Mouse (Mus musculus): ENCODE measurements at regions not wholly inside any gene's neighbourhood (a gene's known extent, or its start where the extent isn't known, plus 50 kb on each side); places are given as distances from the start of the nearest gene placed in this dataset.
A peak's percentile ranks its signal among the peaks of the same experiment; 100 is the strongest.

DNA sequence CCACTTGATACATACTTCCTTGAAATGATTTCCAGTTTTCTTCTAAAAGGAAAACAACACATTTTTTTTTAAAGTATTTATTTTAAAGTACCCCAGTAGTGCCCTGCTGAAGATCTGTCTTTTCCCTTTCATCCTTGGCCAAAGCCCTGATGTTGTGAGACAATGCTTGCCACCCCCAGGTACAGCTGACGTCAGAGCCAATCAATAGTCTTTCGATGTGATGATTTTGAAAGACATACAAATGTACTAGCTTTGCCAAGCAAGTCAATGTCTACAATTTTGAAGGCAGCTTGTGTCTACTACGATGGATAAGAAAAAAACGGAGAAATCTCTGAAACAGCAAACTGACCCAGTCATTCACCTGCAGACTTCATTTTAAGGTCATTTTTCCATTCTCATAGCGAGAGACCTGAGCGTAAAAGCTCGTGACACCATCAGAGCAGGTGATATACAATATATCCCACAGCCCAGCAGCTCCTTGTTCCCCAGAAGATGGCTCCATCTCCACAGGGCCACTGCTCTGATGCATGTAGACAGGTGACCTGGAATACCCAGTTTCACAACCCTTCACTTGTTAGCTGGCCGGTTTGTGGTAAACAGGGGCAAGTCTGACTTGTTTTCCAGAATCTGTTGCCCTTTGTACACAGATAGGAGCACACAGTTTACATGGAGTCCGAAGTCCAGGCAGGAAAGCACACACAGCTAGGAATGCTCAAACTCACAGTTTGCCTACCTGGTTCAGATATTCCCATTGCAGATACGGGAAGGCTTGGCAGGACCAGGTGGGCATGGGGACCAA is 129.0 kb downstream of the Irs2 start:
- 89% methylated on average over 10 of the region's 10 CpGs for WGBS

DNA sequence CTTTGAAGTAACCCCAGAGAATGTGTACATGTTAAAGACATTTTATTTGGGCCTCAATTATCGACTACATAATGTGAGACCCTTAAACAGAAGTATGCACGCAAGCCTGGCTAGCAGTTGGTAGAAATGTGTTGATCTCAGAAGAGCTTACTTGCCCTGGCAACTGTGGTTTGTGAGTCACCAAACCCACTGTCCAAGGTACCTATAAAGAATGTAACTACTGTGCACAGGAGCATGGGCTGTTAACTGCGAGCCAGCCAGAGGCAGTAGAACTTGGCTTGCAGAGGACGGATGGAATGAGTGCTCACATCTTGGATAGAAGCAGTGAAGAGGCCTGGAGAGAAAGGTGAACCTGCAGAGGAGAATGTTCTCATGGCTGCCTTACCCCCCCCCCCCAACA is 129.9 kb downstream of the Irs2 start:
- Histone ChIP-seq H3K4me1 (no peaks in the 10 kb centered on the region), H3K36me3 (no peaks in the 10 kb centered on the region), H3K27ac (no peak overlapping the region), H3K27me3 (ENCODE audit: low read depth, poor library complexity, severe bottlenecking) (peaks cover 30% of the 10 kb centered on the region; the same call in 1 of the 2 replicates), H3K9me3 (replicated peaks) (no peaks in the 10 kb centered on the region), H3K4me3 (no peak overlapping the region)
- no peak for DNase-seq (ENCODE audit: low spot score)
- WGBS: 89% methylated on average over 4 of the region's 4 CpGs

More for the DNA sequence above, 129.0 kb downstream of the Irs2 start:
- no peaks in the 10 kb centered on the region for H3K4me1 ChIP-seq
- no peaks in the 10 kb centered on the region for H3K36me3 ChIP-seq
- peaks cover 30% of the 10 kb centered on the region; the same call in 1 of the 2 replicates for H3K27me3 ChIP-seq (ENCODE audit: low read depth, poor library complexity, severe bottlenecking)
- no peak for DNase-seq (ENCODE audit: low spot score)
- H3K9me3 ChIP-seq (replicated peaks): no peaks in the 10 kb centered on the region
- H3K27ac ChIP-seq: no peak overlapping the region
- H3K4me3 ChIP-seq: no peak overlapping the region

GRCm38 (mm10) chr8:10875170-10875569 is 133.1 kb downstream of the Irs2 start:
- Histone ChIP-seq H3K4me3 (no peak overlapping the region), H3K9me3 (replicated peaks) (no peaks in the 10 kb centered on the region), H3K27ac (no peak overlapping the region), H3K36me3 (no peaks in the 10 kb centered on the region), H3K4me1 (no peaks in the 10 kb centered on the region), H3K27me3 (ENCODE audit: low read depth, poor library complexity, severe bottlenecking) (peaks cover 29% of the 10 kb centered on the region; the same call in 1 of the 2 replicates)
- WGBS: 73% methylated on average over 6 of the region's 6 CpGs
- no peak for DNase-seq (ENCODE audit: low spot score)

GRCm38 (mm10) chr8:10871451-10871850 is 136.8 kb downstream of the Irs2 start:
- Histone ChIP-seq H3K9me3 (replicated peaks) (no peaks in the 10 kb centered on the region), H3K4me1 (peaks cover 13% of the 10 kb centered on the region), H3K27ac (no peak overlapping the region), H3K4me3 (no peak overlapping the region), H3K36me3 (no peaks in the 10 kb centered on the region), H3K27me3 (ENCODE audit: low read depth, poor library complexity, severe bottlenecking) (peaks cover 9% of the 10 kb centered on the region; the same call in 1 of the 2 replicates)
- DNase-seq (ENCODE audit: low spot score): no peak
- 77% methylated on average over 7 of the region's 7 CpGs for WGBS

DNA sequence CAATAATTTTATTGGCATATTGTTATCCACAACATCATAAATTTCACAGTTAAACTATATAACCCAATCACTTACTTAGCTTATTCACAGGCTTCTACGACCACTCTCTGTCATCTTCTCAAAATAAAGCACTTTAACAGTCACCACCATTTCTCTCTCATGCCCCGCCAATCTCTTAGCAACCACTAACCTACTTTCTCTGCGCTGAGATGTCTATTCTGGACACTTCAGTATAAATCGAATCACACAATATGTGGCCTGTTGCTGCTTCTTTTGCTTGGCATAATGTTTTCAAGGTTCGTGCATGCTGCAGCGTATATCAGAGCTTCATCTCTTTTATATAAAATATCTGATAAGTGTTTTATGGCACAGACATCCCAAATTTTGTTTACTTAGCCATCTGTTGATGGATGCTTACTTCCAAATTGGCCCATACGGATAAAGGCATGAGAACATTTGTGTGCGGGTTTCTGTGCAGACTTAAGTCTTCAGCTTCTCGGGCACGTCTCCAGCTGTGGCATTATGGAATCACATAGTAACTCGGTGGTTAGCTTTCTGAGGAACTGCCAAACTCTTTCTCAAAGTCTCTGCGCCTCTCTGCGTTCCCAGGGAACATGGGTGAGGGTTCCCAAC is 137.7 kb downstream of the Irs2 start:
- Histone ChIP-seq H3K9me3 (replicated peaks) (no peaks in the 10 kb centered on the region), H3K36me3 (no peaks in the 10 kb centered on the region), H3K4me3 (no peak overlapping the region), H3K4me1 (peaks cover 19% of the 10 kb centered on the region), H3K27ac (no peak overlapping the region), H3K27me3 (ENCODE audit: low read depth, poor library complexity, severe bottlenecking) (0 out of 2 replicates have a peak, but pooled peaks cover 9% of the 10 kb centered on the region)
- WGBS: 90% methylated on average over 13 of the region's 13 CpGs
- DNase-seq (ENCODE audit: low spot score): no peak

DNA sequence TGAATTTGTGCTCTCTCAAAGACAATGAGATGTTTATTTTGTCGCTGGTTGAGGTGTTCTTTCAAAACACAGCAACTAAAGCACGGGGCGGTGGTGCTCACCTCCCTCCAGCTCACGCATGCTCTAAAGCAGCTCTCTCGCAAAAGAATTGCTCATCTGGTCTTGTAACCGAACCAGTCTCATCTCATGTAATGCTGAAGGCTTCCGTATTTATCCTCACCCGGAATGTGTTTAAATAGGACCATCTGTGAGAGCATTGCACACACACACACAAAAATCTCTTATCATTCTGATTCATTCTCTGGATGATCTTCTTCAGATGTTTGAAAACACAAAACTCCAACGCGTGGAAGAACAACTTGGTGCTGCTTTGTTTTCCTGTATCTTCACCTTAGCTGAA is 138.4 kb downstream of the Irs2 start:
- WGBS: 87% methylated on average over 10 of the region's 10 CpGs
- no peak for DNase-seq (ENCODE audit: low spot score)
- H3K27ac ChIP-seq: no peak overlapping the region
- no peaks in the 10 kb centered on the region for H3K36me3 ChIP-seq
- no peaks in the 10 kb centered on the region for H3K9me3 ChIP-seq (replicated peaks)
- H3K4me3 ChIP-seq: no peak overlapping the region
- H3K4me1 ChIP-seq: peaks cover 19% of the 10 kb centered on the region
- 0 out of 2 replicates have a peak, but pooled peaks cover 6% of the 10 kb centered on the region for H3K27me3 ChIP-seq (ENCODE audit: low read depth, poor library complexity, severe bottlenecking)

DNA sequence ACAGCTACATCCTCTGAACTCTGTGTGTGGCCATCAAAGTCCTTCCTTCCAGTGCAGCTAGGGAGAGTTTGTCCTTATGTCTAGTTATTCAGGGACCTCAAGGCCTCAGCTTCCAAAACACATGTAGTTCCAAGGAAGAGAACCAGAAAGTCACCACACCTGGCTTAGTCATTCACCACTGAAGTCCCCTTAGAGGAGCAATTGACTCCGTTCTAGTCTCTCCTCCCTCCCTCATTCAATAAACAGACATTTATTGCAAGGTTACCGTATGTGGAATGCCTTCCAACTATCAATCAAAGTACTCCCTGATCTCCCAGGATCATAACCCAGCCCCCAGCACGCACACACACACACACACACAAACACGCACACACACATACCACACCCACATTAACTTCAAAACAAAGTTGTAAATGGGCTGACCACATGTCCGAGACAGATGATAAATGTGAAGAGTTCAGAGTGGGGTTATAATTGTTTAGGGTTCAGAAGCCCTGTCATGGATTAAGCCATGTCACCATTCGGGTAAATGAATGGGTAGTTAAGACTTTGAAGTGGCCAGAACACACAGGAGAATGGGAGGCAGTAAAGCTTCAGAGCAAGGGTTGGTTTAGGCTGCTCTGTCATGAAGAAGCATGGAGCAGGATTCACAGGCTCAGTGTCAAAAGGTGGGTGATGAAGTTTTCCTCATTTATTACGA is 141.4 kb downstream of the Irs2 start:
- peaks cover 22% of the 10 kb centered on the region for H3K27me3 ChIP-seq (ENCODE audit: low read depth, poor library complexity, severe bottlenecking)
- no peak for DNase-seq (ENCODE audit: low spot score)
- H3K27ac ChIP-seq: no peak overlapping the region
- 8% methylated on average over 7 of the region's 7 CpGs for WGBS
- H3K9me3 ChIP-seq (replicated peaks): no peaks in the 10 kb centered on the region
- H3K36me3 ChIP-seq: no peaks in the 10 kb centered on the region
- H3K4me3 ChIP-seq: no peak overlapping the region
- peaks cover 22% of the 10 kb centered on the region for H3K4me1 ChIP-seq

- peaks cover 26% of the 10 kb centered on the region for H3K27me3 ChIP-seq (ENCODE audit: low read depth, poor library complexity, severe bottlenecking)
- WGBS: 59% methylated on average over 11 of the region's 11 CpGs
- no peaks in the 10 kb centered on the region for H3K36me3 ChIP-seq
- H3K27ac ChIP-seq: 0 out of 2 replicates have a peak overlapping the region, but pooled peaks have one; percentile 10
- no peaks in the 10 kb centered on the region for H3K9me3 ChIP-seq (replicated peaks)
- H3K4me3 ChIP-seq: no peak overlapping the region
- no peak for DNase-seq (ENCODE audit: low spot score)
- peaks cover 22% of the 10 kb centered on the region for H3K4me1 ChIP-seq
Observed at GRCm38 (mm10) chr8:10865941-10866513, 142.2 kb downstream of the Irs2 start.

DNA sequence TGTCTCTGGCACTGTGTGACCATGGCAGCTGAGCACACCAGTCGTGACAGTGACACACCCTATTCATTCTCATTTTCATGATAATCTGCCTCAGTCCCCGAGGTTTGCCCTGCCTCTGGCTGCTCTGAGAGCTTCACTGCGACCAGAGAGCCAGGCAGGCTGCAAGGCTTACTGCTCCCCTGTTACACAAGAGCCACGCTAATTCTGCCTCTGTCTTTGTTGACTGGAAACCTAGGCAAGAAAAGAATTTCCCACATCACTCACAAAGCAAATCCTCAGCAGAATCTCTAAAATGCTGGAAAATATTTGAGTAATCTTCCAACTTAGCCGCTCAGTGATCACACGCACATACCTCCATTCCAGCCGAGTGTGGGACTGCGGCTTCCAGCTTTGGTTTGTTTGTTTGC is 142.8 kb downstream of the Irs2 start:
- Histone ChIP-seq H3K27ac (0 out of 2 replicates have a peak overlapping the region, but pooled peaks have one; percentile 10), H3K9me3 (replicated peaks) (no peaks in the 10 kb centered on the region)
- DNase-seq (ENCODE audit: low spot score): no peak

GRCm38 (mm10) chr8:10862442-10862841 is 145.8 kb downstream of the Irs2 start:
- peaks cover 16% of the 10 kb centered on the region for H3K4me1 ChIP-seq
- DNase-seq (ENCODE audit: low spot score): no peak
- H3K27ac ChIP-seq: no peak overlapping the region
- peaks cover 36% of the 10 kb centered on the region for H3K27me3 ChIP-seq (ENCODE audit: low read depth, poor library complexity, severe bottlenecking)
- 71% methylated on average over 13 of the region's 13 CpGs for WGBS
- H3K4me3 ChIP-seq: no peak overlapping the region
- H3K36me3 ChIP-seq: no peaks in the 10 kb centered on the region
- no peaks in the 10 kb centered on the region for H3K9me3 ChIP-seq (replicated peaks)

More for the DNA sequence above, 142.8 kb downstream of the Irs2 start:
- WGBS: 50% methylated on average over 8 of the region's 8 CpGs
- peaks cover 22% of the 10 kb centered on the region for H3K4me1 ChIP-seq
- peaks cover 30% of the 10 kb centered on the region for H3K27me3 ChIP-seq (ENCODE audit: low read depth, poor library complexity, severe bottlenecking)
- no peak overlapping the region for H3K4me3 ChIP-seq
- H3K36me3 ChIP-seq: no peaks in the 10 kb centered on the region

DNA sequence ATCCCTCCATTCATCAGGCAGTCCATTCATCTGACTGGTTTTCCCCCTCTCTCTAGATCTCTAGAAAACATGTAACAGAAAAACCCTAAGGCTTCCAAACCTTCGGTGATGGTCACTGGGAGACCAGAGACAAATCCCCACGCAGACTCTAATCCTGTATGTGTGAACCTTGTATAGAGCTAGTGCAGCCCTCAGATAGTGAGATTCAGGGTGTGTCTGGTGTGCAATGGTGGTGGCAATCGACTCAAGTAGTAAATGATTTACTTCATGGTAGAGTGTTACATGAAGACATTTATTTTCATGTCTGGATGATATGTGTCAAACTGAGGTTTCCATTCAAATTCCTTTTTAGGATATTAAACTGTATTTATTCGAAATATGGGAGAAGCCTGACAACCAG is 147.4 kb downstream of the Irs2 start:
- H3K4me3 ChIP-seq: no peak overlapping the region
- 87% methylated on average over 4 of the region's 4 CpGs for WGBS
- peaks cover 3% of the 10 kb centered on the region; the same call in 1 of the 2 replicates for H3K4me1 ChIP-seq
- no peak for DNase-seq (ENCODE audit: low spot score)
- no peak overlapping the region for H3K27ac ChIP-seq
- H3K27me3 ChIP-seq (ENCODE audit: low read depth, poor library complexity, severe bottlenecking): peaks cover 36% of the 10 kb centered on the region
- H3K9me3 ChIP-seq (replicated peaks): no peaks in the 10 kb centered on the region
- no peaks in the 10 kb centered on the region for H3K36me3 ChIP-seq

DNA sequence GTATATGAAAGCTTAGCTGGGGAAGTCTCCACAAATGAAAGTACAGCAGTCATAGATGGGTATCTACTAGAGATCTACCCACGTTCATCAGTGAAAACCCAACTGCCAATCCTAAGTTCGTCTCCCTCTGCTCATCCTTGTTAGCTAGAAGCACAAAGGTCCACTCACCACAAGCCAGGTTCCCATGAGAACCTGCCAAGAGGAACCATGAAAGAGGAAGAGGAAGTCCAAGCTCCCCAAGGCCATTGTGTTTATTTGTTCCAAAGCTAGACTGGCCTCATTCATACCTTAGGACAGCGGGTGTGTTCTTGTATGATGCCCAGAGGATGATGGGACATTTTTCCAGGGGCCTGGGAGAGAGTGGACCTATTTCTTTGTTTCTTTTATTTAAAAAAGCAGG is 150.4 kb downstream of the Irs2 start:
- peaks cover 23% of the 10 kb centered on the region for H3K27me3 ChIP-seq (ENCODE audit: low read depth, poor library complexity, severe bottlenecking)
- peaks cover 8% of the 10 kb centered on the region for H3K4me1 ChIP-seq
- H3K9me3 ChIP-seq (replicated peaks): no peaks in the 10 kb centered on the region
- H3K4me3 ChIP-seq: no peak overlapping the region
- H3K27ac ChIP-seq: no peak overlapping the region
- 92% methylated on average over 3 of the region's 3 CpGs for WGBS
- H3K36me3 ChIP-seq: no peaks in the 10 kb centered on the region
- DNase-seq (ENCODE audit: low spot score): no peak

All from limb, embryonic 10.5 days (tissue).